9 mouse cellular contexts compared by ENCODE assay signal in genomic region chr4:53438836-53439480, GRCm38 (mm10). TPM values are rescaled to one million over a fixed set of nuclear protein-coding genes. Genes with fewer than 3 reads are reported as not detected.
DNase-seq lines count a peak whose midpoint lies in the region; ATAC-seq and TF ChIP-seq lines count a peak whose summit lies in the region.
"Had no signal": no experiment of that assay in that cellular context is flagged by ENCODE, and none has a peak within 500 bp of the region (broad histone marks: within the 10 kb centered on the region; RNA-seq: fewer than 3 reads in every experiment).

No protein-coding gene starts in this region.

- H3K4me3 ChIP-seq in hindbrain, embryonic 15.5 days = peak overlapping the region; percentile 97
- H3K4me3 ChIP-seq in hindbrain, embryonic 13.5 days = no peak overlapping the region
- peak overlapping the region; percentile 89 for H3K4me3 ChIP-seq in G1E (ENCODE audit: low read depth, low read length)
- H3K4me3 ChIP-seq in erythroblast, embryonic 14.5 days (replicated peaks) = peak overlapping the region; percentile 75

- peak overlapping the region; percentile 81 for H3K4me2 ChIP-seq in hindbrain, embryonic 15.5 days
- H3K4me2 ChIP-seq in hindbrain, embryonic 13.5 days = no peak overlapping the region

- H3K4me1 ChIP-seq in hindbrain, embryonic 15.5 days (replicated peaks) = peaks cover 33% of the 10 kb centered on the region
- peaks cover 31% of the 10 kb centered on the region for H3K4me1 ChIP-seq in hindbrain, embryonic 13.5 days (replicated peaks)
- peaks cover 52% of the 10 kb centered on the region for H3K4me1 ChIP-seq in G1E (ENCODE audit: insufficient read depth, low read depth, low read length)
- H3K4me1 ChIP-seq in erythroblast, embryonic 14.5 days (ENCODE audit: control insufficient read depth) = peaks cover 44% of the 10 kb centered on the region

- no peak for ATAC-seq in hindbrain, embryonic 15.5 days (ENCODE audit: low FRiP score, low read depth)
- ATAC-seq in hindbrain, embryonic 13.5 days (ENCODE audit: low FRiP score) = no peak
- no peak for ATAC-seq in G1E (ENCODE audit: extremely low read depth, insufficient number of reproducible peaks, low FRiP score, poor library complexity, severe bottlenecking)
- ATAC-seq in megakaryocyte progenitor cell, adult 5-6 weeks (replicated peaks; ENCODE audit: poor library complexity) = peak; percentile 12; the same call in 1 of the 2 replicates

- H3K27ac ChIP-seq in hindbrain, embryonic 15.5 days (replicated peaks) = no peak overlapping the region
- no peak overlapping the region for H3K27ac ChIP-seq in hindbrain, embryonic 13.5 days

- no peaks in the 10 kb centered on the region for H3K27me3 ChIP-seq in hindbrain, embryonic 15.5 days
- H3K27me3 ChIP-seq in hindbrain, embryonic 13.5 days = peaks cover 5% of the 10 kb centered on the region; the same call in 1 of the 2 replicates
- H3K27me3 ChIP-seq in G1E (ENCODE audit: insufficient read depth, low read length) = peaks cover 3% of the 10 kb centered on the region; the same call in 1 of the 2 replicates
- H3K27me3 ChIP-seq in erythroblast, embryonic 14.5 days (ENCODE audit: control insufficient read depth) = peaks cover 44% of the 10 kb centered on the region

- no peaks in the 10 kb centered on the region for H3K36me3 ChIP-seq in hindbrain, embryonic 15.5 days
- H3K36me3 ChIP-seq in hindbrain, embryonic 13.5 days = no peaks in the 10 kb centered on the region
- peaks cover 3% of the 10 kb centered on the region for H3K36me3 ChIP-seq in G1E (replicated peaks)
- H3K36me3 ChIP-seq in erythroblast, embryonic 14.5 days (ENCODE audit: control insufficient read depth) = no peaks in the 10 kb centered on the region

- no peak for DNase-seq in G1E (ENCODE audit: low spot score)
- DNase-seq in urinary bladder, adult 18-20 months (ENCODE audit: low spot score in 2 of 2) = no peak
- no peak for DNase-seq in spleen, postnatal 4 days (ENCODE audit: low spot score in 2 of 2)
- DNase-seq in frontal cortex, postnatal 25 days (ENCODE audit: low spot score in 2 of 2) = no peak
- DNase-seq: adrenal gland, postnatal 14 days had no signal

- no peaks in the 10 kb centered on the region for H3K9me3 ChIP-seq in hindbrain, embryonic 15.5 days
- no peaks in the 10 kb centered on the region for H3K9me3 ChIP-seq in hindbrain, embryonic 13.5 days
- no peaks in the 10 kb centered on the region for H3K9me3 ChIP-seq in G1E (replicated peaks)
- peaks cover 3% of the 10 kb centered on the region; the same call in 1 of the 2 replicates for H3K9me3 ChIP-seq in erythroblast, embryonic 14.5 days (ENCODE audit: control insufficient read depth, low read length)

- no peak overlapping the region for H3K9ac ChIP-seq in hindbrain, embryonic 15.5 days
- no peak overlapping the region for H3K9ac ChIP-seq in hindbrain, embryonic 13.5 days

- 80% methylated on average over 7 of the region's 7 CpGs for WGBS in hindbrain, embryonic 15.5 days
- whole genome bisulfite sequencing in hindbrain, embryonic 13.5 days = 81% methylated on average over 7 of the region's 7 CpGs

- TF ChIP-seq CTCF in G1E (IDR thresholded peaks at IDR 0.05; ENCODE audit: low read depth, low read length) = no peak

RNA-seq across cellular contexts. Expression of gene Slc44a1, which starts 1.3 kb away (rescaled TPM):
- polyA plus RNA-seq in hindbrain, embryonic 15.5 days (2015; fragmentation: Nextera tagmentation; extraction: Ambion mirVana) = 11.2 TPM in 2 replicates
- 8.8 and 9.8 TPM in 2 replicates for polyA plus RNA-seq in hindbrain, embryonic 13.5 days (2015; fragmentation: Nextera tagmentation; extraction: Ambion mirVana)
- 42.3 and 44.7 TPM in 2 replicates for total RNA-seq in G1E (2014; fragmentation: Nextera tagmentation)
- 14.4 and 15.6 TPM in 2 replicates for total RNA-seq in G1E (2017)
- polyA plus RNA-seq in G1E (2012) = 5.2 and 6.6 TPM in 2 replicates
- 0.06 and 0.07 TPM in 2 replicates for polyA plus RNA-seq in erythroblast, embryonic 14.5 days (2012)
- total RNA-seq in megakaryocyte progenitor cell, adult 5-6 weeks (2015) = 5.5 and 5.8 TPM in 2 replicates
- 3.5 and 5.5 TPM in 2 replicates for total RNA-seq in megakaryocyte progenitor cell, adult 5-6 weeks (2017)
